Mouse (Mus musculus) forelimb bud, embryonic 11.5 days (tissue): Measurements from ENCODE around the gene Gm20388.

Experiments used
- DNase-seq: peaks from one replicate; pipeline ENCODE4 v3.0.0-alpha.2; 2012; ENCODE audit warnings: low read depth, low spot score

Gm20388 gene

GRCm38 (mm10) chr8:121174721-121175539 is 1264.3 kb downstream of the Gm20388 start:
- peak; percentile 54 for DNase-seq

- no peak for DNase-seq
Measured at GRCm38 (mm10) chr8:121175540-121176090, 1265.0 kb downstream of the Gm20388 start.

GRCm38 (mm10) chr8:121176291-121176690 is 1265.7 kb downstream of the Gm20388 start:
- no peak for DNase-seq

GRCm38 (mm10) chr8:121180474-121181284 is 1270.0 kb downstream of the Gm20388 start:
- DNase-seq = no peak

- DNase-seq = no peak
Measured at GRCm38 (mm10) chr8:121181285-121181884, 1270.7 kb downstream of the Gm20388 start.

GRCm38 (mm10) chr8:121187491-121188364 is 1277.1 kb downstream of the Gm20388 start:
- DNase-seq = no peak

- no peak for DNase-seq
Measured at GRCm38 (mm10) chr8:121188994-121189393, 1278.4 kb downstream of the Gm20388 start.

- DNase-seq = no peak
Measured at GRCm38 (mm10) chr8:121192451-121192850, 1281.8 kb downstream of the Gm20388 start.

GRCm38 (mm10) chr8:121195970-121196369 is 1285.3 kb downstream of the Gm20388 start:
- no peak for DNase-seq

GRCm38 (mm10) chr8:121196726-121197668 is 1286.4 kb downstream of the Gm20388 start:
- DNase-seq = no peak

- DNase-seq = no peak
Measured at GRCm38 (mm10) chr8:121200069-121200468, 1289.4 kb downstream of the Gm20388 start.

- DNase-seq = no peak
Measured at GRCm38 (mm10) chr8:121200979-121201378, 1290.3 kb downstream of the Gm20388 start.

- DNase-seq = no peak
Measured at GRCm38 (mm10) chr8:121201651-121202050, 1291.0 kb downstream of the Gm20388 start.

GRCm38 (mm10) chr8:121203612-121204376 is 1293.2 kb downstream of the Gm20388 start:
- DNase-seq = no peak

GRCm38 (mm10) chr8:121207171-121207570 is 1296.5 kb downstream of the Gm20388 start:
- DNase-seq = no peak

- no peak for DNase-seq
Measured at GRCm38 (mm10) chr8:121210627-121211026, 1300.0 kb downstream of the Gm20388 start.

GRCm38 (mm10) chr8:121213236-121213635 is 1302.6 kb downstream of the Gm20388 start:
- no peak for DNase-seq

GRCm38 (mm10) chr8:121213651-121214050 is 1303.0 kb downstream of the Gm20388 start:
- no peak for DNase-seq

GRCm38 (mm10) chr8:121214975-121215374 is 1304.3 kb downstream of the Gm20388 start:
- DNase-seq = no peak
